Mouse (Mus musculus) brain, embryonic 18.5 days (tissue): ENCODE results near the gene Tex33.

Experiments
- DNase-seq: peaks from one replicate; pipeline ENCODE4 v3.0.0-alpha.2; 2012; ENCODE audit warnings: low read depth, low spot score

The Tex33 gene

GRCm38 (mm10) chr15:78395478-78395962 is at the start of gene Tex33:
TSS of gene Tex33 (minus strand) at chr15:78395912.
- no peak for DNase-seq

- no peak for DNase-seq
Observed at GRCm38 (mm10) chr15:78443857-78444256, 48.1 kb upstream of the Tex33 start.

- no peak for DNase-seq
Observed at GRCm38 (mm10) chr15:78442231-78442630, 46.5 kb upstream of the Tex33 start.

GRCm38 (mm10) chr15:78438973-78439372 is 43.3 kb upstream of the Tex33 start:
- DNase-seq: no peak

- no peak for DNase-seq
Observed at GRCm38 (mm10) chr15:78438505-78438904, 42.8 kb upstream of the Tex33 start.

- no peak for DNase-seq
Observed at GRCm38 (mm10) chr15:78438018-78438394, 42.3 kb upstream of the Tex33 start.

GRCm38 (mm10) chr15:78437237-78438017 is 41.7 kb upstream of the Tex33 start:
- no peak for DNase-seq

- peak; percentile 43 for DNase-seq
Observed at GRCm38 (mm10) chr15:78436380-78437192, 40.9 kb upstream of the Tex33 start.

GRCm38 (mm10) chr15:78435681-78436080 is 40.0 kb upstream of the Tex33 start:
- no peak for DNase-seq

GRCm38 (mm10) chr15:78434896-78435520 is 39.3 kb upstream of the Tex33 start:
- DNase-seq: no peak

- DNase-seq: no peak
Observed at GRCm38 (mm10) chr15:78431541-78432121, 35.9 kb upstream of the Tex33 start.

- DNase-seq: no peak
Observed at GRCm38 (mm10) chr15:78430874-78431273, 35.2 kb upstream of the Tex33 start.

- DNase-seq: no peak
Observed at GRCm38 (mm10) chr15:78429871-78430622, 34.3 kb upstream of the Tex33 start.

- DNase-seq: no peak
Observed at GRCm38 (mm10) chr15:78429139-78429459, 33.4 kb upstream of the Tex33 start.

GRCm38 (mm10) chr15:78428391-78429138 is 32.9 kb upstream of the Tex33 start, which contains the start of gene Kctd17:
TSS of gene Kctd17 (plus strand) at chr15:78428564.
- DNase-seq: peak; percentile 42

GRCm38 (mm10) chr15:78425230-78425629 is 29.5 kb upstream of the Tex33 start:
- DNase-seq: no peak

GRCm38 (mm10) chr15:78424507-78424906 is 28.8 kb upstream of the Tex33 start:
- DNase-seq: no peak

- no peak for DNase-seq
Observed at GRCm38 (mm10) chr15:78422046-78422956, 26.6 kb upstream of the Tex33 start.

- no peak for DNase-seq
Observed at GRCm38 (mm10) chr15:78420395-78420794, 24.7 kb upstream of the Tex33 start.
